Mouse (Mus musculus) adrenal gland, postnatal 14 days (tissue): ENCODE results near the gene Srd5a1. TPM values are rescaled to one million over a fixed set of nuclear protein-coding genes. Genes with fewer than 3 reads are reported as not detected.
"Not testable (repeated sequence)": the region's sequence is repeated elsewhere in the genome, so short reads cannot be mapped to it uniquely, and the experiment has no call there.

Experiments used
- DNase-seq: peaks from one replicate; pipeline ENCODE4 v3.0.0; 2021; ENCODE audit warnings: mixed read lengths
- long read RNA-seq, 2 experiments: library from polyadenylated mRNA; stranded (forward); transcript quantifications; one replicate each; pipeline ENCODE4 v2.0.0; 2021
- total RNA-seq: library from RNA; stranded (reverse); gene quantifications from 2 replicates; pipeline ENCODE4 v1.2.3, GENCODE M21; 2021

The Srd5a1 gene
- total RNA-seq = 16.7 and 18.2 TPM in 2 replicates
- long read RNA-seq, experiment 1, transcript Srd5a1-202 (5 exons, 2,644 nt) = major isoform, 18 of 20 reads
- long read RNA-seq, experiment 1, partial matches to known transcripts = 2 of 20 reads
- long read RNA-seq, experiment 1, other reads (novel, unspliced or antisense) = 0 of 20 reads
- long read RNA-seq, experiment 2, transcript Srd5a1-202 (5 exons, 2,644 nt) = major isoform, 12 of 12 reads
- long read RNA-seq, experiment 2, partial matches to known transcripts = 0 of 12 reads
- long read RNA-seq, experiment 2, other reads (novel, unspliced or antisense) = 0 of 12 reads

DNA sequence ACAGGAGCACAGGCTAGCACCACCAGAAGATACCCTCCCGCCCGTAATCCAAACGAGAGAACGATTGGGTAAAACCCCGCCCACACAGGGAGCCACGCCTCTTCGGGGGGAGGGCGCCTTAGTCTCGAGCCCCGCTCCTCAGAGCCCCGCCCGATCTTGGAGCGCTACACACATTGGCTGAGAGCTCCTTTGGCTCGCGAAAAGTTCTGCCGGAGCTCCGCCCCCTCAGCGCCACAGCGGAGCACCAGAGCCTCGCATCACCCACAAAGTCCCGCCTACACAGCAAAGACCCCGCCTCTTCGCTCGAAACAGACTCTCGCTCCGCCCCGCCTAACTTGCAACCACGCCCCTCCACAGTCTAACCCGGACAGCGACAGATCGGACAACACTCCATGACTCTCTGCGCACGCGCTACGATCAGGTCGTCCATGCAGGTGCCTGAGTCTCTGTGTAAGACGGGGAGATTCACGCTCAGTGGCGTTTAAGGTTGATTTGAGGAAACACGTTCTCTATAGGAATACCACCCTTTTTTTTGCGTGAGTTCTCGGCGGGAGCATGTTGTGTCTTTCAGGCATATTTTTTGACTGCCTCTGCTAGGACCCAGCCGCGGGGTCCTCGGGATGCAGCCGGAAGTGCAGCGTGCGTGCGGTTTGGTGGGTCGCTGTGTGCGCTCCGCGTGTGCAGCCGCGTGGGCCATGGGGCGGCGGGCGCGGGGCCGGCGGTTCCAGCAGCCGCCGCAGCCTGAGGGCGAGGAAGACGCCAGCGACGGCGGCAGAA lies at the start of gene Srd5a1:
Gene Srd5a1 (minus strand): TSS at position 45 of the 777 bp plus-strand sequence.
- DNase-seq = peak; percentile 99

GRCm38 (mm10) chr13:69654508-69654907 lies 43.3 kb upstream of the Srd5a1 start:
- DNase-seq = no peak

- no peak for DNase-seq
These were observed 35.2 kb upstream of the Srd5a1 start for GRCm38 (mm10) chr13:69646481-69646880.

DNA sequence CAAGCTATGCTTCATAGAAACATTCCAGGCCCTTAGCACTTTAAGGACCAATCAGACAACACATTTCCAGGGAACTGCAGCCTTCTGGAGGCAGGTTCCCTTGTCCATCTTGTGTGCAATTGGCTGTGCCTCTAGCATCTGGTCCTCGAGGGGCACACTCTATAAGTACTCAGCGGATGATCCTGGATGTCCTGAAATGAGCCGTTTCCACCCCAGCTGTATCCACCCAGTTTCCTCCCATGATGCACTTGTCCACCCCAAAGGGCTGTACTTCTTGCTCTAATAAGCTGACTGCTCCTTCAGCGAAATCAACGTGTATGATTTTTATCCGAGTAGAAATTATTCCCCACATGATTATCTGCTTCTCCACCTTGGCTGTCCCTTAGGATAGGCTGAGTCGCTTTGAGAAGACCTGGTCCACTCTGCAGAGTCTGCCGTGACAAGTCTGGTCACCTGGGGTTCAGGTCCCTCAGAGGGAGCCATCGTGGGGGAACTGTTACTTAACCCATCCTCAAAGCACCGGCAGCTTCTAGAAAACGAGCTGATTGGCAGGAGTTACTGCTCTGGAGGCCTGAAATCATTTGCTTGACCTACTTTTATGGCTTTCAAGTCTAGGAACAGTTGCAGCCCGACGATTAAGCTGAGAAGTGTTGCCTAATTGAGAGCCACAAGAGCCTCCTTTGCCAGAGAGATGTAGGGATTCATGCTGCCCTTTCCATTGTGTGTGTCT lies 34.6 kb upstream of the Srd5a1 start:
- DNase-seq = no peak

DNA sequence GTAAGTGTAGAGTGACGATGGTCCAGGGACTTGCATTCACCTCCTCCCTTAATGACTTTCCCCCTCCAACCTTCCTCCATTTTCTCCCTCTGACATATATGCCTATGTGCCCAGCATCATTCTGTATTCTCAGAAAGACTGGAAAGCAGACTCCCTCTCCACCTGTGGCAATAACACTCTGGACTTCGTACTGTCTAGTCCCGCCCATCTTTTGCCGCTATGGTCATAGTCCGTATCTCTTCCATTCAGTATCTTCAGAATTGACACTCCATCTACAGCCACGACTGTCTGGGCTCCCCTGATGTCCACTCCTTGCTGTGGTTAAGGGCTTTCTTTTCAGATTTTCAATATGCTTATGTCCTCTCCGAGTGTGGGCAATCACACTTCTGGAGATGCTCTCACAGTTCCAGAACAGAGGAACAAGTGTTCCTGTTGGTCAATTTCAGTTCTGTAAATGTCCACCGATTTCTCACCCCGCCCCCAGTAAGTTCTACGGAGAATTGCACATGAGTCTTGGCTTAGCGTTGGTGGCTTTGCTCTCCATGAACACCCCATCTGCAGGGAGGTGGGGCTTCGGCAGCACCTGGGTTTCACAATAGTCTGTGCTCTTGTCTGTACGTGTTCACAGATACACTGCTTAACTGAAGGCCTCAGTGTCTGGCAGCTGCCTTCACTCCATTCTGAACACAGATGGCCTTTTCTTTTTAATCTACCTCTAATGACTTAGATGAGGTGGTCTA lies 33.4 kb upstream of the Srd5a1 start:
- DNase-seq = no peak

DNA sequence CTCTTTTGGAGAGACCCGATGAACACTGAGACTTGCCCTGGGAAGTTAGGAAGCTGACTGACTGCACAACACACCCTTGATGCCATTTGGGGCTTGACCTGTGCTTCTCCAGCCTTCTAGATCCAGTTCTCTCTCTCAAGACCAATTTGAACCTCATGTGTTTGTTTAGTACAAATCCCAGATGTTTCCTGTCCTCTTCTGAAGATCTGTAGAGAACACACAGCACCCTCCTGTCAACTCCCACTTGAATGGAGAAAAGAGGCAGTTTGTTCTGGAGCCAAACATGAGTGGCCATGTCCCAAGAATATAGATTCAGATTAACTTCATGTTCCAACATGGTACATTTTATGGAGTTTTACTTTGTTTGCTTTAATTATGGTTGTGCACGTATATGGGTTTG lies 32.7 kb upstream of the Srd5a1 start:
- DNase-seq = no peak

DNA sequence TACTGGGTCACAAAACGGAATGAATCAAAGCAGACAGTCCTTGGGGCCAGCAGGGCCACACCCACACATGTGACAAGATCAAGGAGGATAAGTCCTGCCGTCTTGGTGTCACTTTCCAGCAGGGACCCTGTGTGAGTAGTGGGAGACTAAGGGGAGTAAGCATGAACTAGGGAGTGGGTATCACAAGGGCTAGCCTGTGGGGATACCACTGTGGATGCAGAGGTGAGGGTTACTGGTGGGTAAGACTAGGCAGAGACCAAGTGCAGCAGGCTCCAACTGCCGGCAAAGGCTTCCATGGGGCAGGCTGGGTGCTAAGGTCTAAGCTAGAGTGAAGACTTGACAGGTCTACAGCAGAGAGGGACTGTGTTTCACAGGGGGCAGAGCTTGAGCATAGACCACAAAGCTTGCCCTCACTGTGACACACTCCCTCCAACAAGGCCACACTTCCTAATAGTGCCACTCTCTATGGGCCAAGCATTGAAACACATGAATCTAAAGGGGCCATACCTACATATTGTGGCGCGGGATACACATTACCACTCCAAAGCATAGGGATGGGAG lies 31.5 kb upstream of the Srd5a1 start:
- DNase-seq = peak; percentile 18

DNA sequence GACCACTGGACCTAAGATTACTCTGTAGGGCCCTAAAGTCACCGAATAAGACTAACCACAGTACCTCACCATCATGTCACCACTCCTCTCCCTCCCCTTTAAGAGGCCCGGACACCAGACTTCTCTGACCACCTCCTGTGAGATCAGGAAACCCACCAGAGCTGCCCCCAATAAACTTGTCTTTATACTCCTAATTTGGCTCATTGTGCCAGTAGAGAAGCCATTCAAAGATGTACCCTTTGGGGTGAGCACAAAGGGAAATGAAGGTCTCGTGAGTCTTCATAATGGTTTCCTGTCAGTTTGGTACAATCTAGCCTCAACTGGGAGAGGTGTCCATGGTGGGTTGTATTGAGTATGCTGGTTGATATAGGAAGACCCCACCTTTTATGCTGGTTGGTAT lies 29.8 kb upstream of the Srd5a1 start:
- no peak for DNase-seq

DNA sequence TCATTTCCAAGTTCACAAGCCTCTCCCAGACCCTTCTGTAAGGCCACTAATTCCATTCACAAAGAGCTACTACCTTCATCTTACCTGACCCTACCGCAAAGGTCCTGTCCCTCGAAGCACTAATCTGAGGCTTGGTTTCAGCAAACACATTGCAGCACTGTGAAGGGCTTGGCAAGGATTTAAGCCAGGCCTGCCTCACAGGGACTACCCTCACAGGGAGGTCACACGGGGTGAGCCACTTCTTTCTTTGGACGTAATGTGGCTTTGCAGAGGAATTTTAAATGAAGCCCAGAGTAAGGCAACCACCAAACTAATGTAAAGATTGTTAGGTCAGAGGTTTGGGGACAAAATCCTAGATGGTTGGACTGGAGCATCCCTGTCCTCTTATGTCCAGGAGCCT lies 29.3 kb upstream of the Srd5a1 start:
- peak; percentile 28 for DNase-seq

DNA sequence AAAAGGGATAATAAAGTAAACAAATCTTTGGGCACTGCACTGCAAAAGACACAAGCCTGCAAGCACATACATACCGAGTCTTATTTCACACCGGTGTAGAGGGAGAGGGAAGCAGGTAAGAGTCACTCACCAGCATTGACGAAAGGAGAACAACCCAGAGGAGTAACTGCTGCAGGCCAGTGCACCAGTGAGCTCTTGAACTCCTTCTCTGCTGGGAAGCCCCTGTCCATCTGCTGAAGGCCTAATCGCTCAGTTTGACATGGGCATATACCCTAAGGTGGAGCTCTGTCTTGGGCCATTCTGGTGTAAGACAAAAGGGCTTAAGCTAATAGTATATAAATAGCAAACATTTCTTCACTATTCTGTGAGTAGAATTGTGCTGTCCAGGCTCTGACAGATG lies 28.9 kb upstream of the Srd5a1 start:
- no peak for DNase-seq

- no peak for DNase-seq
These were observed 28.0 kb upstream of the Srd5a1 start for GRCm38 (mm10) chr13:69639251-69639650.

DNA sequence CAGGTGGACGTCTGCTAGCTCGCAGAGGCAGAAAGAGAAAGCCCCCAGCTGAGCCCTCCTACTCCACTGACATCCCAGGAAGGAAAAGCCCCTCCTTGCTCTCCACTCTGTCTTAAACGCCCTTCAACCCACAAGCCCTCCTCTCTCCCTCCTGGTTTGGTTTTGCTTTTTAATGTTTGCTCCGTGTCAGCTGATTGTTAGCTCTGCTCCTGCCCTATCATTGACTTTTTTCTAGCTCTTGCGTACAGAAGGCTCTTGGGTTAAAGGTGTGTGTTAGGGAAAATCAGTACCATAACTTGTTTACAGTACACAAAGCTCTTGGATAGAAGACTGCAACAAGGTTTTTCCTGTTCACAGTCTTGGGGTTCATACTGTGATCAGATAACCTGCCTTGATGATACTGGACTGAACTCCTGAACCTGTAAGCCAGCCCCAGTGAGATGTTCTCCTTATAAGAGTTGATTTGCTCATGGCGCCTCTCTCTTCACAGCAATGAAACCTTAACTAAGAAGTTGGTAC lies 26.9 kb upstream of the Srd5a1 start:
- no peak for DNase-seq

DNA sequence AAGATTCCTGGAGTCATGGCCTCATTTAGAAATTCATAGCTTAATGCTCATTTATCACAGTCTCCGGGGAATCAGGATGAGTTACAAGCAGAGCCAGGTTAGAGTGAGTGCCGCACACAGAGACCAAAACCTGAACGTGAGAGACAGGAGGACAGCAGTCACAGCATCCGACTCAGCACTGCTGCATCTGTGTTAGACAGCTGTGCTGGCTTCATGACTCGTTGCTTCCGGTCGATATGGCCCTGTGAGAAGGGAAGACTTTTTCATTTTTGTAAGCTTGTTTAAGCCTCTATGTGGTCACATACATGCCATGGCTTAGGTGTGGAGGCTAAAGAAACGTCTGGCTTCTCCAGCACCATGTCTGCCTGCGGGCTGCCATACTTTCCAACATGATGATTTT lies 26.4 kb upstream of the Srd5a1 start:
- no peak for DNase-seq

GRCm38 (mm10) chr13:69636816-69637215 lies 25.6 kb upstream of the Srd5a1 start:
- DNase-seq = no peak

- no peak for DNase-seq
These were observed 25.1 kb upstream of the Srd5a1 start for GRCm38 (mm10) chr13:69636375-69636774.

DNA sequence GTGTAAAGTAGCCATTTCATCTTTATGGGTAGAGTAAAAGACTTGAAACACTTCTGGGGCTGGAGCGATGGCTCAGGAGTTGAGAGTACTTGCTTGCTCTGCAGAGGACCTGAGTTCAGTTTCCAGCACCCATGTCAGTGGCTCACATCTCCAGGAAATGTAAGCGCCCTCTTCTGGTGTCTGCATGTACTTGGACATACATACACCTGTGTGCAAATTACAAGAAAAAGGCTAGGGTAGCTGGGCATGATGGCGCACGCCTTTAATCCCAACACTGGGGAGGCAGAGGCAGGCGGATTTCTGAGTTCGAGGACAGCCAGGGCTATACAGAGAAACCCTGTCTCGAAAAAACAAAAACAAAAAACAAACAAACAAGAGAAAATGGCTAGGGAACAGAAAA lies 24.6 kb upstream of the Srd5a1 start:
- DNase-seq = not testable (repeated sequence)

DNA sequence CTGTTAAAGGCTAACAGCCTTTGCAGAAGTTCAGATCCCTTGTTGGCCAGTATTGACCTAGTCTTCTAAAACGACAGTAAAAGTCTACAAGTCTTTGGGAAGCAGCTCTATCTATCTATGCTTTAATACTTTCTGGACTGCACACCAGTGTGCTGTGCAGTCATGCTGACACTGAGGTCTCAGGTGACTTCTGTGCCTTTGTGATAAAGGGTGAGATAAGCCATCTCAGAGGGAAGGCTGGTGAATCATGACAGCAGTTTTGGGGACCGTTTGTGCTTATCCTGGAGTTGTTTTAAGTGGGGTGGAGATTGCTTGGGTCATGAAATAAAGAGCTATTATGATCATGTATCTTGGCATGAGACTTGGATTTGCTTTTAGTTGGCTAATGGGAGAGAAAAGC lies 22.7 kb upstream of the Srd5a1 start:
- DNase-seq = no peak

DNA sequence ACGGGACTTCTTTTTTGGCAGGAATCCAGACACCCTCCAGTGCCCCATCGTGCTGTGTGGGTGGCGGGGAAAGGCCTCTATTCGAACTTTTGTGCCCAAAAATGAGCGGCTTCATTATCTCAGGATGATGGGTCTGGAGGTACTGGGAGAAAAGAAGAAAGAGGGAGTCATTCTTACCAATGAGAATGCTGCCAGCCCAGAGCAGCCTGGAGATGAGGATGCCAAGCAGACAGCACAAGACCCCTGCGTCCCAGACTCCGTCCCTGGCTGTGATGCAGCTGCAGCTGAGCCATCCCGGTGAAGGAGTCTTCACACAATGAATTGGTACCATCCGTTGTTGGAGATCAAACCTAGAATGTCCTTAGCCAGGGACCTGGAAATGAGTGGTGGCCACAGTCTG lies 22.3 kb upstream of the Srd5a1 start:
- DNase-seq = no peak

DNA sequence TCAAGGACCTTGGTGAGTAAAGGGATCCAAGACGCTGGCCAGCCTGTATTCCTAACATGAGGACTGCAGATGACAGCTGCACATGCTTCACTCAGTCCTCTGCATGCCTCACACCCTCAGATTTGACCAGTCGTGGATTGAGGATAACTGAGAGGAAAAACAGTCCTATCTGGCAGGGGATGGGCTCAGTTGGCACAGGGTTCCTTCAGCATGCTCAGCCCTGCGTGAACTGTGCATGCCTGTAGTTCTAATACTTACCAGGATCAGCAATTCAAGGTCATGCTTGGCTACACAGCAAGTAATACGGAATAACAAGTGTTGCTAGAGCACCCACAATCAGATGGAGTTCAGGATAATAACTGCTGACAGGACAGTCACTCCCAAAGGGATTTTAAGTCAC lies 20.4 kb upstream of the Srd5a1 start:
- no peak for DNase-seq

DNA sequence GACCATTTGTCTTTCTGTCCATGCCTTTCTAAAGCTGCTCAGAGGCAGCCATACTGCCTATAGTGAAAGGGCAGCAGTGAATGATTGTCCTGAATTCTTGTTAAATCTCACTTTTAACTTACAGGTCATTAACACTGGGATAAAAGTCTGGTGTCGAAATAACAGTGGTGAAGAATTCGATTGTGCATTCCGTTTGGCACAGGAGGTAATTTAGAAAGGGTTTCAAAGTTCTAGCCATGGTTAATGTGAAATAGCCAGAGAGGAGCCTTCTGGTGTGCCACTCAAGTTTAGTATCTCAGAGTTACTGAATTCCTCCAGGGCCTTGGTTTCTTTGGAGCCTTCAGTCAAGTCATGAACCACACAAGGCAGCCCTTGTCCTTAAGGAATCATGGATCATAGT lies 19.9 kb upstream of the Srd5a1 start:
- DNase-seq = no peak

- no peak for DNase-seq
These were observed 19.3 kb upstream of the Srd5a1 start for GRCm38 (mm10) chr13:69630576-69630975.

GRCm38 (mm10) chr13:69627941-69628340 lies 16.7 kb upstream of the Srd5a1 start:
- no peak for DNase-seq
